Mouse (Mus musculus) stomach, postnatal 0 days (tissue): ENCODE measurements around the gene Cxadr.

ENCODE experiments used
- CTCF ChIP-seq: IDR thresholded peaks from 2 replicates; pipeline ENCODE4 v1.5.1; 2016; ENCODE audit warnings: antibody characterized with exemption, low read depth, mild to moderate bottlenecking, moderate library complexity
- EP300 ChIP-seq: optimal IDR thresholded peaks from 2 replicates; pipeline ENCODE3; 2016; ENCODE audit warnings: antibody characterized with exemption

- TF ChIP-seq CTCF = no peak
- no peak for TF ChIP-seq EP300
Observed at GRCm38 (mm10) chr16:78376745-78377570, 75.7 kb downstream of the Cxadr start, which contains the start of gene Btg3.
